Mouse (Mus musculus) cerebellum, postnatal 14 days (tissue): ENCODE measurements around the gene Fgf15.
A peak's percentile ranks its signal among the peaks of the same experiment; 100 is the strongest.

Experiments used
- DNase-seq, 2 experiments: peaks; one replicate each; pipeline ENCODE4 v3.0.0; 2021; ENCODE audit warnings: mixed read lengths in 2 of 2

Fgf15 gene

GRCm38 (mm10) chr7:144891863-144892262 is 4.5 kb upstream of the Fgf15 start:
- no peak for DNase-seq

DNA sequence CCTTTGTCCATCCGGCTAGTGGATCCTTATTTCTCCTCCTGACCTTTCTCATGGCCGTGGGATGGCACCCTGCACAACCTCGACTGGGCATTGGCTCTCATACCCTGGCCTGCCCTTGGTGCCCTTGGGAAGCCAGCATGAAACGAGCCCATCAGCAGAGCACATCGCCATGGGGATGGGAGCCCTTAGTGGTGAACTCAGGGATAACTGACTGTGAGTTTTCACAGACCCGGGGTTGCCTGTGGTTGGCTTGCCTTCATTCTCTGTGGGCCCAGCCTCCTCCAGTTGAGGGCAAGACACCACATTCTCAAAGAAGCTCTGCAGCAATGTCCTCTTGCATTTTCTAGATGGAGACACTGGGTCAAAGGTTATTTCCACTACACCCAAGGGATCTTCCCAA is 4.0 kb upstream of the Fgf15 start:
- no peak for DNase-seq

DNA sequence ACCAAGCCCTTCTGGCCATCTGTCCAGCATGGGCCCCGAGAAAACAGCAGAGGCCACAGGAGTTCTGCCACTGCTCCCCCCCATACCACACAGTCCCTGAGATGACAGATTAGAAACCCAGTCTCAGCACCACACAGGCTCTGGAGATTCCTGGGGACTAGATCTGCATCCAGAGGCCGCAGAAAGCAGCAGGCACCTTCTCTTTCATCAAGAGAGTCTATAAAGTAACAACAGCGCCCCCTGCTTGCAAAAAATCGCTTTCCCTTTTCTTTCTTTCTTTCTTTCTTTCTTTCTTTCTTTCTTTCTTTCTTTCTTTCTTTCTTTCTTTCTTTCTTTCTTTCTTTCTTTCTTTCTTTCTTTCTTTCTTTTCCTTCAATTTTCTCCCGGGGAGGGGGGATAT is 2.1 kb upstream of the Fgf15 start:
- DNase-seq = peak; percentile 46 to 73

DNA sequence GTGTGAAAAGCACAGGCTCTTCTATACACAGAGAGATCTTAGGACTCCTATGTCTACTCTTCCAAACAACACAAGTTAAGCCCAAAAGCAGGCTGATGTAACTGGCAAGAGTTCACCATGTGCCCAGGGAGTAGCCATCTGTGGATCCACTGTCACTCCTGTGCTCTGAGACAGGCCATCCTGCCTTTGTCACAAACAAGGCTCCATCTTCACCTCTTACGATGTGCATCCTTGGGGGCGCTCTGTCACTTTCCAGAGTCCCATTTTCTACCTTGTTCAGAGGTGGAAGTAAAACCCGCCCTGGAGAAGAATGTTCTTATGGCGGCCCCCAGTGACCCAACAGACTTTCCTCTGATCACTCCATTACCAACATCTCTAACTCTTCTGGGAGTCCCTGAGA is 1.6 kb upstream of the Fgf15 start:
- no peak for DNase-seq

DNA sequence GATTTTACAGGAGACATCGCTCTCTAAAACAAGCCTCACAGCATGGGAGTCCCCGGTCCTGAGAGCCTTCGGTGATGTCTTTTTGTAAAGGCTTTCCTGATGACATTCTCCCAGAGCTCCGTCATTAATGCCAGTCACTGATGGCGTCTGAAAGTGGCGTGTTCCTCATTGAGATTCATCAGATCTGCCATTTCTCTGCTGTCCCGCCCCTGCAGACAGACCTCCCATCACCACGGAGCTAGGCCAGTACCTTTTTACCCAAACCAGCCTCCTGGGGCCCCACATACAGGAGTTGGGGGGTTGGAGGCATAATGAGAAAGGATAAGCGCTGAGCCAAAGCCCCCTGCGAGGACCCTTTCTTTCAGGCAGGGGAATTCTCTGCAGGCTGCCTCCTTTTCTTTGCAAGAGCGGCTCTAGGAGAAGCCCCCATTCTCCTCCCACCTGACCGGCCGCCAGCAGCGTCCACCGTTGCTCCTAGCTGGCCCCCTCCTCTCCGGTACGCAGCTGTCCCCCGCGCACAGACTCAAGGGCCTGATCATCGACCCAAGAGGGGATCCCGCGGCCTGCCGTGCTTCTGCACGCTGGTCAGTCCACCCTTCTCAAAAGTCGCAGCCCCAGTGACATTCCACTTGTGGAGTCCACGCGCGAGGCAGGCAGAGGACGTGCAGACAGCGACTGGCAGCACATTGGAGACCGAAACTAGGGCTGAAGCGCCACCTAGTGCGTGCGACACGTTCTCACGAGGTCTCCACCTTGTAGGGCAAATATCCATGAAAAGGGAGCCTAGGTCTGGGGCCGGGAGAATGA is 823 bp upstream of the Fgf15 start:
- DNase-seq = peak; percentile 86 to 89

DNA sequence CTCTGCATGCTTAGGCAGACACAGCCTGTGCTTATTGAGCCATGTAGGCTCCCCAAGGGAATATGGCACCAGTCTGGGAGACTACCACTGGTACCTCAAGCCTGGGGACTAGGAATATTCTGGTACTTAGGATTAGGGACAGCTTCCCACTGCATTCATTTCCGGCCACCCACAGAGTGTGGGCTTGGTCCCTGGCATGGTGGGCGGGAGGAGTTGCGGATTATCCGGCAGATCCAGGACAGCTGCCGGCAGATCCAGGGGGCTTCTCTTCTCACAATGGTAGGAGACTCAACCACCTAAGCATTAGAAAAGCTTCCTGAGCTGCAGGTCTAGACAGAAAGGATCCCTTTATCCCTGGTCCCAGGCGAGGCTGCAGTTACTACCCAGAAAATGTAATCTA is 2.2 kb downstream of the Fgf15 start:
- DNase-seq = no peak

- peak in 1 of 2 experiments; percentile 39 for DNase-seq
Observed at GRCm38 (mm10) chr7:144905514-144905913, 9.2 kb downstream of the Fgf15 start.

DNA sequence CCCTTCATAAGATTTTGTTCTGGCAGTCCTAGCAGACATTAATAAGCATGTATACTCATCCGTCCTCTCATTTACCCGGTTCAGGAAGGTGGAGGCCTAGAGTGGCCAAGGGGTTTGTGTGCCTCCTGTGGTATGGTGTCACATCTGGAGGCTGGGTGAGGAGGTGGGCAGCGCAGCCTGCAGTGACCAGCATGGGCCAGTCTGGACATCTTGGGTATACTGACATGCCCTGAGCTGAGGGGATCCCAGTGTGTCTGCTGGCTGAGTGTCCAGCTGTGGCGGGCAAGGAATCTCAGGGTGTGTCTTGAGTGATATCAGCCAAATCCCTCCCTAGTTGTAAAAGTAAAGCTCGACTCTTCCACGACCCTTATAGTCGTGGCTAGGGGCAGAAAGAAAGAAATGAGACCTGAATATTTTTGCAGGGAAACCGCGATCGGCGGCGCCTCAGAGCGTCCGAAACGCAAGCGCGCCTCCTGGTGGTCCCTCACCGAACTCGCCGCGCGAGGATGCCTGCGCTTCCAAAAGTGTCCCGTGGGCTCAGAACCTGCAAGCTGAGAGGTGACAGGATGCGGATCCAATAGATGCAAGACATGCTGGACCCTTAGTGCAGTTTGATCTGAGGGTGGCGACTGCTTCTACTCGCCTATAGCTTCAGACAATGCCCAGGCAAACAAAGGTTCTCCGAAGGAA is 10.5 kb downstream of the Fgf15 start:
- peak; percentile 81 to 88 for DNase-seq

DNA sequence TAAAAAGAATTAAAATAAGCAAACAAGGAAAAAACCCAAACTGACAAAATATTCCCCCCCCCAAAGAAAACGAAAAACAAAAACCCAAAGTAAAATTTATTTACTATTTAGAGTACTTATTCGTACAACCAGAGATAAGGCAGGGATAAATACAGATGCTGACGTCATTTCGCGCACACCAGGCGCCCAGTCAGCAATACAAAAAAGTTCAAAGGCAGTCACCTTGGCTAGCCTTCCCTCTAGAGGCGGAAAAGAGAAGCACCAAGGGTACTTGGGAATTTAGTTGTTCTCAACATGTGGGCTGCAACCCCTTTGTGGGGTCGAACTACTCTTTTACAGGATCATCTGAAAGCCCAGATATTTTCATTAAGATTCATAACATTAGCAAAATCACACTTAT is 11.5 kb downstream of the Fgf15 start:
- DNase-seq = no peak

DNA sequence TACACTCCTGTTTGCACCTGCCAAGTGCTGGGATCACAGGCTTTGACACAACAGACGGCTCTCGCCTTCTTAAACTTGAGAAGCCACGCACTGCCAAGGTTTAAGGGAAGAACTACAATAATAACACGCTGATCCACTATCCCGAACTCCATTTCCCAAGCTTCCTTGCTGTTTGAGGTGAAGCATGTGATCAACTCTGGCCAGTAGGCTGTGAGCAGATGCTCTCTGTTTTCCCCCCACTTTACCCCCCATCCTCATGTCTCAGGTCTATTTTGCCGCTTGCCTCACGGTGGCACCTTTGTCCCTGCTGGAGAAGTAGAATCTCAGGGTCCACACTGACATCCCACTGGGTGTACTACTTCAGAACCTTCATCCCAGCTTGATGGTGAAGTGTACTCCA is 12.4 kb downstream of the Fgf15 start:
- no peak for DNase-seq

DNA sequence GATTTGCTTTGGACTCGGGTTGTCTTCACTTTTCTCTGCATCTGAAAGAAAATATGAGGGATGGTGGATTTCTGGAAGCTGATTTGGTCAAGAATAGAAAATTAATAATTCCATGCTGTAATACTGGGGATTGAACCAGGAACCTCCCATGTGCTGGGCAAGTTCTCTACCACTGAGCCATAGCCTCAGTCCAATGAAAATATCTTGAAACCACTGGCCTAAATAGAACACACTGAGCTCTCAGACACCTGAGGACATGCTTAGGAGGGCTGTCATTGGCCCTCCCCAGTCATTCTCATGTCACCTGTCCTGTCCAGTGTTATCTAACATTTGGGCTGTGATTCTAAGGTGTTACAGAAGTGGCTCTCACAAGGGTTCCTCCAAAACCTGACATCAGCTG is 14.8 kb downstream of the Fgf15 start:
- DNase-seq = no peak

DNA sequence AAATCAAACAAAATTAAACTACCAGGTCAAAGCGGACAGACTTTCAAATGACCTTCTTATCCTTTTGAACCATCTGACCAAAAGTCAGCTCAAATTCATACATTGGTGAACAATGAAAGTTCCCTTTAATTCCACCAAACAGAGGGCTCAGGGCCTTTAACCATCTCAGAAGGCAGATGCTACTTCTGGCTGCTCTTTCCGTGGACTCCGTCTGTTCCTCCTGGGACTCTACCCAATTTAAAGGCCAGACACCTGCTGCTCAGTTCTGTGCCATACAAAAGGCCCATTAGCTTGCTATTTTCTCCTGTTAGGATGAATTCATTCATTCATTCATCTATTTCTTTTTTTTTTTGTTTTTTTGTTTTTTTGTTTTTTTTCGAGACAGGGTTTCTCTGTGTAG is 16.6 kb downstream of the Fgf15 start:
- DNase-seq = peak; percentile 58 to 60

GRCm38 (mm10) chr7:144914296-144914947 is 18.1 kb downstream of the Fgf15 start:
- DNase-seq = peak; percentile 52

DNA sequence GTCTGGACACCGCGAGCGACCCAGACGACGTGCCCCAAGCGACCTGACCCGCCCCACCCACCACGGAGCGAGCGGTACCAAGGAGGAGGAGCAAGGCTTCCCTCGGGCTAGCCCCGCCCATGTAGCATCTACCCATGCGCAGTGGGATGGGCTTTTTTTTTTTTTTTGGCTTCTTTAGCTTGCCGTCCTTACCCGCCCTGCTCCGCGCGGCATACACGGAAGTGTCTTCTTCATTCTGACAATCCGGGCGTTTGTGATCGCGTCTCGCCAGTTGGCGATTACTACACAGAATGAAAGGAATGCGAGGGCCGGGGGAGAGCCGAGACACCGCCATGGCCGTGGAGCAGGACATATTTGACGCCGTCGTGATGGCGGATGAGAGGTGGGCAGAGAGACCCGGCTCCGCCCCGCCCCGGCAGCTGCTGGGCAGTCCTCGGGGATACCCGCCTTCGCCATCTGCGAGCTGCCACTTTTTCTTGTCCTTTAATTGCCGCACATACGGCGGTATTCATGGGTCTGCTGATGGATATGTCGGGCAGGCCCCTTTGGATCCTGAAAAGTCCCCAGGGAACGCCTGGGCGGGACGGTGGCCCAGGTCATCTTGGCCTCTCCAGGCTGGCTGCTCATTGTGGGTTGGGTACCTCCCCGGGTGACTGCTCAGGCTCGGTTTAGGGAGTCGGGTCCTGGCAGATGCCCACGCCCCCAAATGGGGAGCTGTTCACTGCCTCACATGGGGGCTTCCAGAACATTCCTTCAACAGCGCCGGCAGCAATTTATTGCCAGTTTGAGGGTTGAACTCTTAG is 18.8 kb downstream of the Fgf15 start, which contains the start of gene LTO1:
Gene LTO1, plus strand, starts transcription at position 153 of the 803 bp plus-strand sequence.
- DNase-seq = peak; percentile 92

DNA sequence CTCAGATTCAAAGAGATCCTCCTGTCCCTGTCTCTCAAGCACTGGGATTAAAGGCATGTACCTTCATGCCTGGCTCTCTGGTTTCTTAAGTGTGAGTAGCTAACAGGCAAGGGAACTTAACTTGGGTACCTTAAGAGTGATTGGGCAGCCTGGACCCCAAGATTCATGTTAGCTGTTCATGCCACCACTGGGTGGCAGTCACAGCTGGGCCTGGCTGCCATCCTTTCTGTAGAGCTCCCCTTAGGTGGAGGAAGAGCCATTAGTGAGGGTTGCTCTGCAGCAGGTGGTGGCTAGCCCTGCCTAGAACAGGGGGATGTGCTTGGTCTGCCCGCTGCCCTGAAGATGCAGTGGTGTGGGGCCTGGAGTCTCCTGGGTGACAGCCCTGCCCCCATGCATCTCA is 22.5 kb downstream of the Fgf15 start:
- no peak for DNase-seq

- no peak for DNase-seq
Observed at GRCm38 (mm10) chr7:144927591-144927990, 31.3 kb downstream of the Fgf15 start.

GRCm38 (mm10) chr7:144928009-144928888 is 31.9 kb downstream of the Fgf15 start:
- no peak for DNase-seq

DNA sequence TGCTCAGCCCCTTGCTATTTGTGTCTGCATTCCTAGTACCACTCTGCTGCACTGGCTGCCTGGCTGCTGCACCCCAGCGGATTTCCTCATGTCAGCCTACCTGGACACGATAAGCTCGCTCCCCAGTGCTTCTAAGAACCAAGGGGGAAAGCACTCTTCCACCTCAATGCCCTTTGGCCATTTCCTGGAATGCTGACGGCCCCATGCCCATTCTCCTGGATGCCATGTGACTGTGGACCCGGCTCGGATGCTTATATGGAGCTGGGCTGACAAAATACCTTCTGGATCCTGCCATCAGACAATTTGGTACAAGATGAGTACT is 32.5 kb downstream of the Fgf15 start:
- DNase-seq = no peak

DNA sequence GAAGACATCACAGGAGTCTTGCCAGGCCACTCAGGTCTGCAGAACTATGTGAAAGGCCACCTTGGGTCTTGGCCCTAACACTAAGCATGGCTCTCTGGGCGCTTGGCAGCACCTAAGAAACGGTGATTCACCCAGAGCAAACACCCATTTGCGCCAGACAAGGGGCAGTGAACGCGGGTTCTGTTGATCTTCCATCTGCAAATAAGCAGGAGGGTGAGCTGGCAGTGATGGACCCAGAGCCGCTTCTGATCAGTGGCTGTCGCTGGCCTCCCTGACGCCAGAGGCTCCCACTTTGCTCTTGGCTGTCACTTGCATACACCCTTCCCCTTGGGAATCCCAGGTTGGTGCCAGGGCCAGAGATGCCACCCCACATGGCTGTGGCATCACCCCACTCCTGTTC is 33.2 kb downstream of the Fgf15 start:
- peak in 1 of 2 experiments; percentile 26 for DNase-seq

DNA sequence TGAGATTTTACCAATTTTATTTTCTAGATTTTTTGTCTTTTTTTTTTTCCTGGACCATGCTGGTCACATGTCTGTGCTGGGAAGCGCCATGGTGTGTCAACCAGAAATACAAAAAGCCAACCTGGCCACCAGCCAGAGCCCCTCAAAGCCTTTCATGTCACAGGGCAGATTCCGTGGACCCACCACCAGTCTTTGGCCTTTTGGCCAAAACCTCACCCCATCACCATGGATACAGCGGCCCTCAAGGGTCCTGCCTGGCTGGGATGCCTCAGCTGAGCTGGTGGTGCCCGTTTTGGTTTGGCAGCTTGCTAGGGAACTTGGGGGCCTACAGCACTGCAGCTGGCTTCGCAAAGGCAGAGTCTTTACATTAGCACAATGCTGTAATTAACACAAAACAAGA is 33.6 kb downstream of the Fgf15 start:
- DNase-seq = peak; percentile 35 to 53

DNA sequence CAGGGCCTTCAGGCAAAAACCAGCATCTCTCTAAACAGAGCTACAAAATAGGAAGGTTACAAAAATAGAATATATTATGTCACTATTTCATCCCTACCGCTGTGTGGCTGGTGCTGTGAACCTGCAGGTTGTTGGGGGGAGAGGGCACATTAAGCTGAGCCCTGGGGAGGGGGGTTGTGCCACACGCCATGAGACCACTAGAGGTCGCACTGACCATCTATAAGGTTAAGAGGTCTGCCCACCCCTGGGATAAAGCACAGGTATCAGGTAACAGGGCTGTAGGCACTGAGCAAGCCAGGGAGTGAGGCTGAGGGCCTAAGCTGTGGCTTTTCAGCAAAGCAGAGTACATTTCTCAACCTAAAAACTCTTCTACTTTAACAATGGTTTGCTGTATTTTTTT is 35.4 kb downstream of the Fgf15 start:
- DNase-seq = peak; percentile 71 to 78

- DNase-seq = peak; percentile 54 to 76
Observed at GRCm38 (mm10) chr7:144932389-144932937, 36.1 kb downstream of the Fgf15 start.
